Mouse (Mus musculus): ENCODE measurements around the gene Ttc7.

Gene Ttc7

GRCm38 (mm10) chr17:87282706-87283053 lies at the start of gene Ttc7:
TSS of gene Ttc7 (plus strand) at chr17:87282886.
- in situ Hi-C loops (cut with MboI, MseI): no loop called here

GRCm38 (mm10) chr17:87235019-87235418 lies 47.7 kb upstream of the Ttc7 start:
- in situ Hi-C loops (cut with MboI, MseI): no loop called here

GRCm38 (mm10) chr17:87236725-87237650 lies 45.7 kb upstream of the Ttc7 start:
- in situ Hi-C loops (cut with MboI, MseI): no loop called here

- in situ Hi-C loops (cut with MboI, MseI): no loop called here
These were observed 44.9 kb upstream of the Ttc7 start for GRCm38 (mm10) chr17:87237826-87238225.

GRCm38 (mm10) chr17:87246103-87246502 lies 36.6 kb upstream of the Ttc7 start:
- in situ Hi-C loops (cut with MboI, MseI): no loop called here

- in situ Hi-C loops (cut with MboI, MseI): loop anchor here (5.0 kb wide), 2 partner anchors 222 to 347 kb away; no protein-coding TSS in a partner anchor
These were observed 28.3 kb upstream of the Ttc7 start for GRCm38 (mm10) chr17:87254384-87254783.

- in situ Hi-C loops (cut with MboI, MseI): no loop called here
These were observed 27.0 kb upstream of the Ttc7 start for GRCm38 (mm10) chr17:87255672-87256071.

GRCm38 (mm10) chr17:87263401-87263800 lies 19.3 kb upstream of the Ttc7 start:
- in situ Hi-C loops (cut with MboI, MseI): no loop called here

- in situ Hi-C loops (cut with MboI, MseI): no loop called here
These were observed 18.4 kb upstream of the Ttc7 start for GRCm38 (mm10) chr17:87264054-87264830.

GRCm38 (mm10) chr17:87264927-87265791 lies 17.5 kb upstream of the Ttc7 start:
- in situ Hi-C loops (cut with MboI, MseI): no loop called here

GRCm38 (mm10) chr17:87265792-87266186 lies 16.9 kb upstream of the Ttc7 start, which contains the start of gene Mcfd2:
TSS of gene Mcfd2 (minus strand) at chr17:87265935.
- in situ Hi-C loops (cut with MboI, MseI): no loop called here

- in situ Hi-C loops (cut with MboI, MseI): no loop called here
These were observed 13.2 kb upstream of the Ttc7 start for GRCm38 (mm10) chr17:87269454-87269853.

- in situ Hi-C loops (cut with MboI, MseI): no loop called here
These were observed 7.0 kb upstream of the Ttc7 start for GRCm38 (mm10) chr17:87275363-87276341.

- in situ Hi-C loops (cut with MboI, MseI): no loop called here
These were observed 530 bp upstream of the Ttc7 start for GRCm38 (mm10) chr17:87282007-87282705.

- in situ Hi-C loops (cut with MboI, MseI): no loop called here
These were observed 519 bp downstream of the Ttc7 start for GRCm38 (mm10) chr17:87283055-87283754.

GRCm38 (mm10) chr17:87283755-87284481 lies 1.2 kb downstream of the Ttc7 start:
- in situ Hi-C loops (cut with MboI, MseI): no loop called here

GRCm38 (mm10) chr17:87284482-87285040 lies 1.9 kb downstream of the Ttc7 start:
- in situ Hi-C loops (cut with MboI, MseI): no loop called here
